25 mouse cellular contexts compared by ENCODE assay signal in the genomic region with DNA sequence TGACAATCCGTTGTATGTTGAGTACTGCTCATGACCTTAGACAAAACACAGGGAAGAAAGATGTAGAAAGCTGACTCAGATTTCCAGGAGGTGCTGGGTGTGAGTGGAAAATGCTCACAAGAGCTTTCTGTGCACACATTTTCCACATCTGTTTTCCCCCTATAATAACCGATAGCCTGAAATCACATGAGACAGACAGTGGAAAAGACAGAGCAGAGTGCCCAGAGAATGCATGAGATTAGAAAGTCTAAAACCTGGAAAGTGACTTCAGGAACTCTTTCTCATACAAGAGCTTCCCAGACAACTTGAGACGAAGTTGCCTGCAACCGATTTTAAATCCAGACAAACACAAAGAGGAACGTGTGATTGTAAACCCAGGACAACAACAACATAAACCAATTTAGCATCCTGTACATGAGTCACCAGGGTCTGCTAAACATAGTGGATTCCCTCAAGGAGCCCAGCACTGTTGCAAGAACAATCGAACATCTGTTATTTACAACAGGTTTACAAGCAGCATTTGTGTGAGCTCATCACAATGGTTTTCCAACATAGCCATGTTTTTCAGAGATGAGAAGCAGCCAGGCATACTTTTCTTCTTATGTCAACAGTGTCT.
A peak's percentile ranks its signal among the peaks of the same experiment; 100 is the strongest.
DNase-seq lines count a peak whose midpoint lies in the region; ATAC-seq and TF ChIP-seq lines count a peak whose summit lies in the region.
"Had no signal": no experiment of that assay in that cellular context is flagged by ENCODE, and none has a peak within 500 bp of the region (broad histone marks: within the 10 kb centered on the region; RNA-seq: fewer than 3 reads in every experiment).

No protein-coding gene starts in this region.

- ATAC-seq in embryonic facial prominence, embryonic 14.5 days (ENCODE audit: low read depth) = no peak; the same call in 1 of the 2 replicates
- ATAC-seq in midbrain, embryonic 11.5 days (ENCODE audit: low FRiP score) = no peak
- no peak for ATAC-seq in midbrain, embryonic 13.5 days
- peak; percentile 75; the same call in 1 of the 2 replicates for ATAC-seq in limb, embryonic 14.5 days (ENCODE audit: low FRiP score, low read depth)
- no peak for ATAC-seq in forebrain, embryonic 12.5 days (ENCODE audit: low FRiP score)
- ATAC-seq: activated CD4-positive, CD25-positive, alpha-beta regulatory T cell, adult 4 months; CD4-positive, CD25-positive, alpha-beta regulatory T cell, adult 4 months; forebrain, embryonic 14.5 days; forebrain, embryonic 16.5 days; Patski had no signal

- TF ChIP-seq POLR2A in limb, embryonic 14.5 days (IDR thresholded peaks at IDR 0.05; ENCODE audit: borderline replicate concordance, extremely low read depth, insufficient read depth, insufficient read length) = no peak
- no peak for TF ChIP-seq POLR2A in olfactory bulb, adult 2 months (IDR thresholded peaks at IDR 0.05; ENCODE audit: insufficient read depth, low read depth, low read length)

- no peak overlapping the region for H3K9ac ChIP-seq in embryonic facial prominence, embryonic 14.5 days (ENCODE audit: low read depth, low read length)
- H3K9ac ChIP-seq in midbrain, embryonic 11.5 days (ENCODE audit: low read length) = no peak overlapping the region
- no peak overlapping the region for H3K9ac ChIP-seq in midbrain, embryonic 13.5 days (replicated peaks)
- no peak overlapping the region for H3K9ac ChIP-seq in limb, embryonic 14.5 days (ENCODE audit: low read depth, low read length, severe bottlenecking)
- no peak overlapping the region for H3K9ac ChIP-seq in forebrain, embryonic 12.5 days
- H3K9ac ChIP-seq: embryonic facial prominence, embryonic 13.5 days had no signal

- no peak for TF ChIP-seq CTCF in olfactory bulb, adult 2 months (IDR thresholded peaks at IDR 0.05; ENCODE audit: insufficient read depth, low read depth, low read length)

- no peaks in the 10 kb centered on the region for H3K4me1 ChIP-seq in embryonic facial prominence, embryonic 14.5 days (ENCODE audit: control insufficient read depth, insufficient read depth, low read length)
- H3K4me1 ChIP-seq in embryonic facial prominence, embryonic 10.5 days = no peaks in the 10 kb centered on the region
- H3K4me1 ChIP-seq in midbrain, embryonic 11.5 days (ENCODE audit: control insufficient read depth, insufficient read depth, low read length) = no peaks in the 10 kb centered on the region
- H3K4me1 ChIP-seq in midbrain, embryonic 13.5 days (replicated peaks) = peaks cover 6% of the 10 kb centered on the region
- no peaks in the 10 kb centered on the region for H3K4me1 ChIP-seq in limb, embryonic 14.5 days (ENCODE audit: control insufficient read depth, insufficient read depth, low read length)
- peaks cover 15% of the 10 kb centered on the region for H3K4me1 ChIP-seq in olfactory bulb, adult 2 months (ENCODE audit: control insufficient read depth, insufficient read depth, low read length)
- H3K4me1 ChIP-seq in forebrain, embryonic 12.5 days = no peaks in the 10 kb centered on the region
- H3K4me1 ChIP-seq: embryonic facial prominence, embryonic 13.5 days had no signal

- no peak overlapping the region for H3K27ac ChIP-seq in embryonic facial prominence, embryonic 14.5 days (replicated peaks; ENCODE audit: low read depth, low read length)
- no peak overlapping the region for H3K27ac ChIP-seq in embryonic facial prominence, embryonic 10.5 days (replicated peaks)
- H3K27ac ChIP-seq in midbrain, embryonic 11.5 days (ENCODE audit: low read depth, low read length) = no peak overlapping the region
- H3K27ac ChIP-seq in midbrain, embryonic 13.5 days = no peak overlapping the region
- no peak overlapping the region for H3K27ac ChIP-seq in limb, embryonic 14.5 days (replicated peaks; ENCODE audit: low read depth, low read length)
- H3K27ac ChIP-seq in olfactory bulb, adult 2 months (ENCODE audit: insufficient read depth, low read depth, low read length) = peak overlapping the region; percentile 83
- no peak overlapping the region for H3K27ac ChIP-seq in forebrain, embryonic 12.5 days
- H3K27ac ChIP-seq: embryonic facial prominence, embryonic 13.5 days had no signal

- H3K4me2 ChIP-seq in embryonic facial prominence, embryonic 14.5 days (ENCODE audit: low read depth, low read length) = no peak overlapping the region
- H3K4me2 ChIP-seq in midbrain, embryonic 11.5 days = no peak overlapping the region
- no peak overlapping the region for H3K4me2 ChIP-seq in midbrain, embryonic 13.5 days (replicated peaks)
- H3K4me2 ChIP-seq in limb, embryonic 14.5 days (replicated peaks; ENCODE audit: low read depth, low read length, severe bottlenecking) = no peak overlapping the region
- H3K4me2 ChIP-seq in forebrain, embryonic 12.5 days = no peak overlapping the region
- H3K4me2 ChIP-seq: embryonic facial prominence, embryonic 13.5 days had no signal

- peak; percentile 24 for DNase-seq in embryonic facial prominence, embryonic 14.5 days (ENCODE audit: low spot score)
- DNase-seq in embryonic facial prominence, embryonic 10.5 days (ENCODE audit: low spot score) = no peak
- peak; percentile 64 for DNase-seq in midbrain, embryonic 11.5 days (ENCODE audit: low spot score, missing footprints)
- DNase-seq in limb, embryonic 14.5 days (ENCODE audit: low spot score) = peak; percentile 9
- no peak for DNase-seq in testis, postnatal 14 days (ENCODE audit: low spot score)
- DNase-seq: adrenal gland, adult 8-10 months; adrenal gland, postnatal 14 days; adrenal gland, postnatal 36 days; B cell, adult 2 months; cerebellum, adult 11-12 months; cerebellum, adult 2 months; cerebellum, adult 9-10 months; cerebellum, postnatal 10 days; cerebellum, postnatal 25 days had no signal

- no peaks in the 10 kb centered on the region for H3K36me3 ChIP-seq in embryonic facial prominence, embryonic 14.5 days (ENCODE audit: control insufficient read depth, insufficient read depth, low read length)
- H3K36me3 ChIP-seq in embryonic facial prominence, embryonic 10.5 days (replicated peaks) = no peaks in the 10 kb centered on the region
- no peaks in the 10 kb centered on the region for H3K36me3 ChIP-seq in midbrain, embryonic 11.5 days (ENCODE audit: control insufficient read depth, insufficient read depth, low read length)
- H3K36me3 ChIP-seq in midbrain, embryonic 13.5 days = no peaks in the 10 kb centered on the region
- no peaks in the 10 kb centered on the region for H3K36me3 ChIP-seq in limb, embryonic 14.5 days (ENCODE audit: control insufficient read depth, insufficient read depth, low read length)
- no peaks in the 10 kb centered on the region for H3K36me3 ChIP-seq in forebrain, embryonic 12.5 days (replicated peaks)
- H3K36me3 ChIP-seq: embryonic facial prominence, embryonic 13.5 days; G1E had no signal

- no peak overlapping the region for H3K4me3 ChIP-seq in embryonic facial prominence, embryonic 14.5 days (ENCODE audit: low read depth, low read length)
- no peak overlapping the region for H3K4me3 ChIP-seq in embryonic facial prominence, embryonic 10.5 days
- no peak overlapping the region for H3K4me3 ChIP-seq in midbrain, embryonic 11.5 days (ENCODE audit: low read depth, low read length)
- no peak overlapping the region for H3K4me3 ChIP-seq in midbrain, embryonic 13.5 days (replicated peaks)
- H3K4me3 ChIP-seq in limb, embryonic 14.5 days (replicated peaks; ENCODE audit: low read length) = no peak overlapping the region
- H3K4me3 ChIP-seq in olfactory bulb, adult 2 months (ENCODE audit: insufficient read depth, low read depth, low read length) = no peak overlapping the region
- no peak overlapping the region for H3K4me3 ChIP-seq in forebrain, embryonic 12.5 days (replicated peaks)
- H3K4me3 ChIP-seq: embryonic facial prominence, embryonic 13.5 days had no signal

- 60% methylated on average over 6 of the region's 6 CpGs for WGBS in embryonic facial prominence, embryonic 14.5 days
- WGBS in embryonic facial prominence, embryonic 10.5 days = 83% methylated on average over 6 of the region's 6 CpGs
- 92% methylated on average over 6 of the region's 6 CpGs for WGBS in midbrain, embryonic 11.5 days
- WGBS in midbrain, embryonic 13.5 days = 79% methylated on average over 6 of the region's 6 CpGs
- WGBS in limb, embryonic 14.5 days = 49% methylated on average over 6 of the region's 6 CpGs
- 38% methylated on average over 6 of the region's 6 CpGs for WGBS in olfactory bulb, adult 2 months
- WGBS in forebrain, embryonic 12.5 days = 87% methylated on average over 6 of the region's 6 CpGs

- H3K27me3 ChIP-seq in embryonic facial prominence, embryonic 14.5 days (replicated peaks; ENCODE audit: control insufficient read depth, insufficient read depth, low read length) = no peaks in the 10 kb centered on the region
- no peaks in the 10 kb centered on the region for H3K27me3 ChIP-seq in embryonic facial prominence, embryonic 10.5 days (replicated peaks; ENCODE audit: low read depth, poor library complexity, severe bottlenecking)
- no peaks in the 10 kb centered on the region for H3K27me3 ChIP-seq in midbrain, embryonic 11.5 days (ENCODE audit: control insufficient read depth, insufficient read depth, low read length)
- H3K27me3 ChIP-seq in midbrain, embryonic 13.5 days = no peaks in the 10 kb centered on the region
- no peaks in the 10 kb centered on the region for H3K27me3 ChIP-seq in limb, embryonic 14.5 days (ENCODE audit: control insufficient read depth, insufficient read depth, low read length)
- H3K27me3 ChIP-seq in forebrain, embryonic 12.5 days = no peaks in the 10 kb centered on the region
- H3K27me3 ChIP-seq: CH12.LX; embryonic facial prominence, embryonic 13.5 days; Patski had no signal

- H3K9me3 ChIP-seq in embryonic facial prominence, embryonic 14.5 days (ENCODE audit: control insufficient read depth, low read length) = no peaks in the 10 kb centered on the region
- H3K9me3 ChIP-seq in embryonic facial prominence, embryonic 10.5 days = no peaks in the 10 kb centered on the region
- H3K9me3 ChIP-seq in midbrain, embryonic 11.5 days (ENCODE audit: control insufficient read depth, low read length) = no peaks in the 10 kb centered on the region
- H3K9me3 ChIP-seq in midbrain, embryonic 13.5 days = no peaks in the 10 kb centered on the region
- no peaks in the 10 kb centered on the region for H3K9me3 ChIP-seq in limb, embryonic 14.5 days (ENCODE audit: control insufficient read depth, low read length)
- no peaks in the 10 kb centered on the region for H3K9me3 ChIP-seq in forebrain, embryonic 12.5 days
- H3K9me3 ChIP-seq: embryonic facial prominence, embryonic 13.5 days; G1E had no signal

Comparison
In these comparisons a context has a peak if more than half of its experiments do, and no peak if none do; other contexts are left out.
1. DNase-seq: peak in embryonic facial prominence, embryonic 14.5 days (single experiment), midbrain, embryonic 11.5 days (single experiment) and limb, embryonic 14.5 days (single experiment); none in embryonic facial prominence, embryonic 10.5 days (single experiment) and testis, postnatal 14 days (single experiment).